15 mouse cellular contexts compared by ENCODE assay signal in the genomic region with DNA sequence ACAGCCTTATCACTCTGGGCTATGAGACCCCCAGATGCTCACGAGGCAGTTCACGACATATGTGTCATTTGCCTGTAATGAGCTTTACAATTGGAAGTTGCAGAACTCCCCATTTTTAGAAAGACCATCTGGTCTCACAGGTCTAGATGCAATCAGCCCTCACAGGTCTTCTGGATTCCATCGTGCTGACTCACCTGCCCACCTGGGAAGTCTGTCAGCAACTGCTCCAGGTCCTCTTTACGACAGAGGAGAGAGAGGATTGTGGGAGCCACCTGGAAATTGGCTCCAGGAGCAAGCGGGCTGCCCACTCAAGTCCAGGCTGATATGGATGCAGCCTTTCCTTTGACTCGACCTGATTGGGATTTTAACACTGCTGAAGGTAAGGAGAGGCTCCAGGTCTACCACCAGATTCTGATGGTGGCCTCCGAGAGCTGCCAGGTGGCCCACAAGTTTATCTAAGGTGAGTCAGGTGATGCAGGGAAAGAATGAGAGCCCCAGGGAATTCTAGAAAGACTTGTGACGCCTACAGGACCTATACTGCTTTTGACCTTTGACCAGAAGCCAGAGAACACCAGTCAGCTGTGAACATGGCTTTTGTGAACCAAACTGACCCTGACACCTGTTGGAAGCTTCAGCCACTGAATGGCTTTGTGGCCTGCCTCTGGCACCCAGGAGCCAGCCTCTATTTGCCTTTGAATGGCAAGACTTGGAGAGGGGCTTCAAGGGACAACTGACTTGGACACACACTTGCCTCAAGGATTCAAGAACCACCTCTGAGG.
"Had no signal": no experiment of that assay in that cellular context is flagged by ENCODE, and none has a peak within 500 bp of the region (broad histone marks: within the 10 kb centered on the region; RNA-seq: fewer than 3 reads in every experiment).

No protein-coding gene starts in this region.

- H3K27me3 ChIP-seq: limb, embryonic 12.5 days; liver, embryonic 13.5 days; midbrain, embryonic 12.5 days; neural tube, embryonic 13.5 days; stomach, embryonic 15.5 days had no signal

- H3K4me3 ChIP-seq: limb, embryonic 12.5 days; liver, embryonic 13.5 days; midbrain, embryonic 12.5 days; neural tube, embryonic 13.5 days; stomach, embryonic 15.5 days had no signal

- H3K9me3 ChIP-seq: limb, embryonic 12.5 days; liver, embryonic 13.5 days; midbrain, embryonic 12.5 days; neural tube, embryonic 13.5 days; stomach, embryonic 15.5 days had no signal

- ATAC-seq: inflammation-experienced regulatory T-cells, adult 6 months; midbrain, embryonic 16.5 days had no signal

- DNase-seq: kidney, adult 2 months; kidney, postnatal 14 days; layer of hippocampus, postnatal 36 days; liver; liver, embryonic 13.5 days; lung, postnatal 14 days; right cerebral cortex, postnatal 14 days; thymus, adult 2 months; thymus, postnatal 25 days had no signal

- H3K4me1 ChIP-seq: liver, embryonic 13.5 days; neural tube, embryonic 13.5 days; stomach, embryonic 15.5 days had no signal

- H3K27ac ChIP-seq: limb, embryonic 12.5 days; liver, embryonic 13.5 days; midbrain, embryonic 12.5 days; neural tube, embryonic 13.5 days; stomach, embryonic 15.5 days had no signal

- H3K9ac ChIP-seq: limb, embryonic 12.5 days; liver, embryonic 13.5 days; midbrain, embryonic 12.5 days; neural tube, embryonic 13.5 days; stomach, embryonic 15.5 days had no signal

- H3K4me2 ChIP-seq: limb, embryonic 12.5 days; liver, embryonic 13.5 days; midbrain, embryonic 12.5 days; neural tube, embryonic 13.5 days; stomach, embryonic 15.5 days had no signal

- H3K36me3 ChIP-seq: limb, embryonic 12.5 days; liver, embryonic 13.5 days; midbrain, embryonic 12.5 days; neural tube, embryonic 13.5 days; stomach, embryonic 15.5 days had no signal
